Mouse (Mus musculus) lung, postnatal 14 days (tissue): ENCODE data around the gene Csrnp1.
A peak's percentile ranks its signal among the peaks of the same experiment; 100 is the strongest.
"Not testable (repeated sequence)": the region's sequence is repeated elsewhere in the genome, so short reads cannot be mapped to it uniquely, and the experiment has no call there.

Experiments
- DNase-seq: peaks from one replicate; pipeline ENCODE4 v3.0.0; 2021

The Csrnp1 gene

GRCm38 (mm10) chr9:119984536-119985011 lies at the start of gene Csrnp1:
Csrnp1 (minus strand) TSS chr9:119984658.
- DNase-seq = no peak

DNA sequence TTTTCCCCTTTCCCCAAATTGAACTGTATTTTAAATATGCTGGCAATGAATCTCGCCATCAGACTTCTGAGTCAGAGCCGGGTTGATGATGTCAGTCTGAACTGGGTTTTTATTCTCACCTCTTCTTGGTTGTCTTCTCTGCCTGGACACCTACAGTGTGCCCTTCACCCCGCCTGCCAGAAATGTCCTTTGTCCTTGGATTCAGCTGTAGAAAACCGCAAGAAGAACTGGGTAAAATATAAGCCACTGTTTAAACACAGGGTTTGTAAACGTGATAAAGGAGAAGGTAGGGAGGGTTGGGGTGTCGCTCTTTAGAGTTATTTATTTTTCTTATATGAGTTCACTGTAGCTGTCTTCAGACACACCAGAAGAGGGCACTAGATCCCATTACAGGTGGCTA lies 48.3 kb upstream of the Csrnp1 start:
- no peak for DNase-seq

DNA sequence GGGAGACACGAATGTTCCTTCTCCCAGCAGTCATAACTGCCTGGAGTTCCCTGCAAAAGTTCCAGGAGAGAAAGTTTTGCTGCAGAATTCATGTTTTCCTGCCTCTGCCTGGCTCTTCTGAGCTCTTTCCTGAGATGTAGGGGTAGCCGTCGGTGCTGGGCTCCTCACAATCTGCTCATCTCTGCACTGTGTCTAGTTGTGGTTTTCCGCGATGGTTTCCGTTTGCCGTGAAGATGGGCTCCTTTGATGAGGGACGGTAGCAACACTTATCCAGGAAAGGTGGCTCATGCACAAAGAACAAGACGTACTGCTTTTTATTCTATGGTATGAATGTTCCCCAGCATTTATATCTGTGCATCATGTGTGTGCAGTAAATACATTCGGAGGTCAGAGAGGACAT lies 46.0 kb upstream of the Csrnp1 start:
- DNase-seq = no peak

- no peak for DNase-seq
These were observed 45.4 kb upstream of the Csrnp1 start for GRCm38 (mm10) chr9:120029880-120030279.

DNA sequence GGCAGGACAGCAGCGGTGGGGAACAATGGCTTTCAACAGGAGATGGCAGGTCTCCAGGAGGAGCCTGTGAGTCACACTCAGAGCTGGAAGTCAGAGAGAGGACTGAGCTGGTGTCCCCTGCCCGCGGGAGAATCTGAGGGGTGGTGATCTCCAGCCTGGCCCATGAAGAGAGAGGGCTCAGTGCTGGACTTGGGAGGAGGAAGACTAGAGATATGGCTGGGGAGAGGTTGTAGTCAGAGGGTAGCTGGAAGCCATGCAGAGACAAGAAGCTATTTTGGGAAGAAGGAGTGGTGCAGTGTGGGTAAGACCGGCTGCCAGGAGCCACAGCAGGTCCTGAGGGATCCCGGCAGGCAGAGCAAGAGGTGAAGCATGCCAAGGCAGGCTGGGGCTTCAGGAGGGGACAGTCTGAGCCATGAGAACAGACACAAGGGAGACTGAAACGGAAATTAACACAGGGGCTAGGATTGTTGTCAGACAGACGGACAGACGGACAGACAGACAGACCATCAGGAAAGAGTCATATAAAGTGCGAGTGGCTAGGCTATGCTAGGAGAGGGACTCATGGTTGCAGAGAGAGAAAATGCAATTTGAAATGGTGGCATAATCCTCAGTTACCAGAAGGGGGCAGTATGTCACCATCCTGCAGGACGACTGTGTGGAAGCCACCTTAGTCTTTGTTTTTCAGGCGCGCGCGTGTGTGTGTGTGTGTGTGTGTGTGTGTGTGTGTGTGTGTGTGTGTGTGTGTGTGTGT lies 43.1 kb upstream of the Csrnp1 start:
- no peak for DNase-seq

DNA sequence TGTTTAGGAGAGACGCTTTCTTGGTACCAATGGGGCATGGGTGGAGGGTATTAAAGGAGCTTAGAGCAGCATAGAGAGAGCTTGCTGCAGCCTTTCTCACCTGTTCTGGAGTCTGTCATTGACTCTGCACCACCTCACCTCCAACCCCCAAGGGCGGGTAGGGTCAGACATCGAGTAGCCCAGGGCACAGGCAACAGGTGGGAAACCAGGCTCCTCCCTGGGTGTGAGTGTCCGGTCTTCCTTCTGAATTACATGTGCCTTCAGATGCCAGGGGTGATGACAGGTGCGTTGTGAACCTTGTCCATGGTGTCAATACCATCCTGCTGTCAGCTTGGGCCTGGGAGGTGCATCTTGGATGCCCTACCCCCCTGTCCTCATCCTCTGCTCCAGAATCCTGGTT lies 40.2 kb upstream of the Csrnp1 start:
- no peak for DNase-seq

DNA sequence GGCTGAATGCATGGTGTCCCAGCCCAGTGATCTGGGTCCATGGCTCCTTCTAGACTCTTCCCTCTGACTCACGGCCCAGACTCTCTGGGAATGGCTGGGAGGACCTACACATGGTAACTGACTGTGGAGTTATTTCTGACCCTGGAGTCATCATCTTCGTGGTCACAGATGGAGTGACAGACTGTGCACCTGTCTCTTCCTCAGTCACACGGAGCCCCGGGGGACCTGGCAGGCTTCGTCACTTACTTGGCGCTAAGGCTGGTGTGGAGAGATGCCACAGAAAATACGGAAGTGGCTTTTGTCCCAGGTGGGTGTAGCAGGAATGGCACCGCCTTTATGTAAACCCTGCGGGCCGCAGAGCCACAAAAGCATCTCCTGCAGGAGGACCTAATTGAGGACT lies 39.7 kb upstream of the Csrnp1 start:
- DNase-seq = no peak

- DNase-seq = no peak
These were observed 38.8 kb upstream of the Csrnp1 start, which contains the start of gene Xirp1 for GRCm38 (mm10) chr9:120023086-120023811. Xirp1 (minus strand) TSS chr9:120023598.

DNA sequence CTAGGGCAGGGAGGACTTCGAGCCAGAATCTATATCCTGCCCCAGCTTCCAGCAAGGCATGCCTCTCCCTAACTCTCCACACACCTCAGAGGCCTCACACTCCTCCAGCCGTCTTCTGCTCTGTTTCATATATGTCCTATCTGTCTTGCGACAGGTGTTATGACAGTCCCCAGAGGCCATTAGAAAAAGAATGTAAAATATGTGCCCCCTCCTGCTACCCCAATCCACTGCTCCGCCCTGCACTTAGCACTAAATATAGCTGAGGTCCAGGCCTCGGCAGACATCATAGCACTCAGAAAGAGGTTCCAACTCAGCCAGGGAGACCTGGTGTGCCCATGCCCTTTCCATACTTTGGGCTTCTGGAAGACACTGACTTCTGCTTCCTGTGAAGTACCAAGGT lies 36.7 kb upstream of the Csrnp1 start:
- DNase-seq = no peak

- peak; percentile 84 for DNase-seq
These were observed 35.9 kb upstream of the Csrnp1 start for GRCm38 (mm10) chr9:120020285-120020890.

- DNase-seq = no peak
These were observed 32.5 kb upstream of the Csrnp1 start for GRCm38 (mm10) chr9:120016956-120017355.

- DNase-seq = no peak
These were observed 30.4 kb upstream of the Csrnp1 start for GRCm38 (mm10) chr9:120014828-120015227.

- DNase-seq = no peak
These were observed 28.9 kb upstream of the Csrnp1 start for GRCm38 (mm10) chr9:120013251-120013820.

- DNase-seq = no peak
These were observed 28.3 kb upstream of the Csrnp1 start for GRCm38 (mm10) chr9:120012781-120013180.

- not testable (repeated sequence) for DNase-seq
These were observed 27.7 kb upstream of the Csrnp1 start for GRCm38 (mm10) chr9:120012161-120012560.

GRCm38 (mm10) chr9:120011533-120011932 lies 27.1 kb upstream of the Csrnp1 start:
- DNase-seq = peak; percentile 77

DNA sequence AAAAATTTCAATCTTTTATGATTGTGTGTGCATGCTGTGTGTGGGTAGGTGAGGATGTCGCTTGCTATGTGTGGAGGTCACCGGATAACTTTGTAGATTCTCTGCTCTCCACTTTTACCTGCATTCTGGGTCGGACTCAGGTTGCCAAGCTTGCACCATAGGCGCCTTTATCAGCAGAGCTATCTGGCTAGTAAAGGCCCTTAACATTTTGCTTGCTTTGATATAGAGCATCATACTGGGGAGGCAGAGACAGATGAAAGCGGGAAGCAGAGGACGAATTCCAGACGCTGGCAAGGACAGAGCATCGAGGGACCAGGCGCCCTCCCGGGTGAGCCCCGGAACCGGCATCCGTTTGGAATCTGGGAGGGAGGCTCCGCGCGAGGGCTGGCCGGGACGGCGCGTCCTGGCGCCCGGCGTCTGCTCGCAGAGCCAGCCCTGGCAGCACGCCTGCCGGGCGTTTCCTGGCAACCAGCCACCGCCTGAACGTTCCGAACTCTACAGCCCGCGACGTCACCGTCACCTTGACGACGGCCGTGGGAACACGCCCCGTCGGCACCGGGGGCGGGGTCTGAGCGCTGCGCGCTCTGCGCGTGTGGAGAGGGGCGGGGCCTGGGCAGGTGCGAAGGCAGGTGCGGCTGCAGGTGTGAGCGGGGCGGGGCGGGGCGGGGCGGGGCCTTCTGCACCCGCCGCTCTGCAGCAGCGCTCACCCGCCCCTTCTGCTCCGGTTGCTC lies 26.5 kb upstream of the Csrnp1 start:
- DNase-seq = peak; percentile 100

DNA sequence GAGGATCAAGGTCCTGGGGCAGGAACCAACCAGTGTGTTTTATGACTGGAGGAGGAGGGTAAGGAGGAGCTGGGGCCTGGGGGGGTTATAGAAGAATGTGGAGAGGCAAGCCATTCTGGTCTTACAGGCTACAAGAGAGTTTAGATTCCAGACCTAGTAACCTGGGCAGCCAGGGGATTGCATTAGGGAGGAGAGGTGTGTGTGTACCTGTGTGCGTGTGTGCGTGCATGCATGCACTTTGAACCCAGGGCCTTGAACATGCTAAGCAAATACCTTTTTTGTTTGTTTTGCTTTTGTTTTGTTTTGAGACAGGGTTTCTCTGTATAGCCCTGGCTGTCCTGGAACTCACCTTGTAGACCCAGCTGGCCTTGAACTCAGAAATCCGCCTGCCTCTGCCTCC lies 25.4 kb upstream of the Csrnp1 start:
- DNase-seq = no peak

GRCm38 (mm10) chr9:120009226-120009841 lies 24.9 kb upstream of the Csrnp1 start:
- no peak for DNase-seq

GRCm38 (mm10) chr9:120007833-120008232 lies 23.4 kb upstream of the Csrnp1 start:
- DNase-seq = no peak

DNA sequence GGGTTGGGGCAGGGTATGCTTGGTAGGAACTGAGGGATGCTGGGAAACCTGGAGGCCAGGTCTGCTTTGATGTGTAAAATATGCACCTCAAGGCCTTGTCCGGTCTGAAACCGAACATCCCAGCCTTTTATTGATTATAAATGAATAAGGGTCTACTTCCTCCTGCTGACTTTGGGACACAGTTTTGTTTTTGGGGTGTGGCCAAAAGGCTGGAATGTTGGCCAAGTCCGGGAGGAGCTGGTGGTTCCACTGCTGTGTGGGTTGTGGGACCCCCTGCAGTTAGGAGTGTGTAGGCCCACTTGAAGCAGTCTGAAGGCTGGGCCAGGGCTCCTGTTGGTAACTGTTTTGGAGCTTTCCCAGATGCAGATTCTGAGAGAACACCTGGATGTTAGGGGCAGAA lies 21.5 kb upstream of the Csrnp1 start:
- no peak for DNase-seq

- no peak for DNase-seq
These were observed 18.4 kb upstream of the Csrnp1 start for GRCm38 (mm10) chr9:120002893-120003292.
